Mouse (Mus musculus) right cerebral cortex, postnatal 36 days (tissue): ENCODE measurements at regions not wholly inside any gene's neighbourhood (a gene's known extent, or its start where the extent isn't known, plus 50 kb on each side); places are given as distances from the start of the nearest gene placed in this dataset.
"Not testable (repeated sequence)": the region's sequence is repeated elsewhere in the genome, so short reads cannot be mapped to it uniquely, and the experiment has no call there.

ENCODE experiments used
- DNase-seq, 2 experiments: peaks; one replicate each; pipeline ENCODE4 v3.0.0; 2022; ENCODE audit warnings: low spot score in 2 of 2, mixed read lengths in 1 of 2

DNA sequence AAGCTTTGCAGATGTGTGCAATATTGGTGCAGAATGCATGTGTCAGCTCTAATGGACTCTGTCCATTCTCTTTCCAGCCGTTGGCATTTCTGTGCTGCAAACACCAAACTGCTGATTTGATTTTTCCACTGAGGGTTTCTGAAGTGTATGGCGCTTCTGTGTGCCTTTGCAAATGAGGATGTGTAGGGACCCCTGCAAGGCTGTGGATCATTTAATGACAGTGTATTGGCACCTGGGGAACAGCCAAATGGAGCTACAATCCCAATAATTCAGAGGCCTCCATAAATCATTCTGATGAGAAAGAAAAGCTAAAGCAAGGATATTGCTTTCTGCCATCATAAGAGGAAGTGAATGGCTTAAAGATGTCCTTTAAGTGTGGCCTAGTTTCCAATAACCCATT, 305.9 kb upstream of the Pkdcc start:
- DNase-seq, result no peak

DNA sequence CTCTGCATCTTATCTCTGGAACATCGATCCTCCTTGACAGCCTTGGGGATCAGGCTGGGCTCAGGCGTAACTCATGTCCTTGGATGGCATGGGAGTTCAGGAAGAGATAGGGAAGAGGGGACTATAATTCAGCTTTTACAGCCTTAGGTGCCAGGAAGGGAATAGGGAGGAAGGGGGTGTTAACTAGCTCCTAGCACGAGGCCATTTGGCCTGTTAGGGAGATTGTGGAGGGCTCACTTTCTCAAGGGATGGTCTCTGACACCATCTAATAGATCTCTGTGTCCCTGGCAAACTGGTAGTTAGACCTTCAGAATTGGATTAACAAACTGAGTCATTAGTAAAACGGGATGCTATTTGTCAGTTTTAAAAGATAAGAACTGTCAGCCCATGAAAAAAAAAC, 292.1 kb upstream of the Pkdcc start:
- not testable (repeated sequence) for DNase-seq

DNA sequence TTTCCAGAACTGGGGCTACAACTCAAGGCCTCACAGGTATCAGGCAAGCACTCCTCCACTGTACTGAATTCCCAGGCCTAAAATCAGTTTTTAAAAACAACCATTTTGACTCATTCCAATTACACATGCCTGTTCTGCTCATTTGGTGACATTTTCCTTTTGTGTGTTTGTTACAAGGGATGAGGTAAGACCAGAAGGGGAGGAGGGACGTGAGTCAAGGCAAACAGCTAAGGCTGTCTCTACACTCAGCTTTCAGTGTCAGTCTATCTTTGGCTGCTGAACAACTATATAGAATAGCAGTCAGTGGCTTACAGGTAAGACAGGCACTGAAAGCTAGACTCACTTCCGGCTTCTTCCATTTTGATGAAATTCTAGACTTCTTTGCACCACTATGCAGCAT, 289.3 kb upstream of the Pkdcc start:
- no peak for DNase-seq

DNA sequence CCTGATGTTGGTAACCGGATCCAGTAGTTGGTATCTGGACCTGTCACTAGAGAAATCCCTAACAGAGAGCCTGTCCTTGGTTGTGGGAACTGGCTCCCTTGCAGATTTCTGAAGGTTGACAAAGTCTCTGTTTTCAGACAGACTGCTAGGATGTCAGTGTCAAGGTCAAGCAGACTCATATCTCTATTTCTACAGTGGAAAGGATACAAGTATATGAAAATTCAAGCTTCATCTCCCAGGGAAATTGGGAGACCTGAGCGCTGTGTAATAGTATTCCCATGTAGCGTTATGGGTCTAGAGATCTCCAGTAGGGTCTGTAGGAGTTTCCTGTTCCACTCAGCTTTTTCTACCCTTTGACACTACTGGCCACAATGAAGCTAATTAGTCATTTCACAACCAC, 287.4 kb upstream of the Pkdcc start:
- no peak for DNase-seq

DNA sequence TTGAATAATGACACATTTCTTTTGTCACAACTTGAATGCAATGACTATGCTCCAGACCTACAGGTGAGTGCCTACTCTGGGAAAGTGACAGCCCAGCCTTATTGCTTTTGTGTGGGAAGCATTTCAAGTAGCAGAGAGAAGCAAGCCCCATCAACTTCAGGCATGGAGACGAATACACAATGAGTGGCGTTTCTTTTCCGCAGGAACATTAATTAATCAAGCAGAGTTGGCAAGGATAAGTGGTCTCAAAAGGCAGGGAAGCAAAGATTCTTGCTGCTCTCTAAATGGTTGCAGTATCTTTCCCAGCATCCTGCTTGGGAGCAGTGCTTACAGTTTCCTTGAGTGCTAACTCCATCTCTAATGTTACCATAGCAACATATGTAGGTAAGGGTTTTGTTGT, 285.6 kb upstream of the Pkdcc start:
- no peak for DNase-seq

DNA sequence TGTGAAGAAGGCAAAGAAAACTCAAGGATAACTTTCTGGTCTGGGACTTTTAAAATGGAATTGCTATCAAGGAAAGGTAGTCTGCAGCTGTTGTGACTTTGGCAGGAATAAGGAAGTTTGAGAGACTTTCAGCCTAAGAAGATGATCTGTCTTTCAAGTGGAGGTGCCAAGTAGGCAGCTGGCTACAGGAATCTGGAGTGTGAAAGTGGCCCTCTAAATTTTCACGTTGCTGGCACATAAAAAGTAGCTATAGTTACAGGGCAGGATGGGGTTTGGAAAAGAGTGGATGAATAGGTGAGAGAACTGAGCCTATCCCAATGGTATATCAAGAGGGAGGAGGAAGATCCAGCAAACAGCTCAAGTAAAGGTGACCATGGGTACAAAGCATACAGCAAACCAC, 284.4 kb upstream of the Pkdcc start:
- DNase-seq, result peak in 1 of 2 experiments; percentile 16

DNA sequence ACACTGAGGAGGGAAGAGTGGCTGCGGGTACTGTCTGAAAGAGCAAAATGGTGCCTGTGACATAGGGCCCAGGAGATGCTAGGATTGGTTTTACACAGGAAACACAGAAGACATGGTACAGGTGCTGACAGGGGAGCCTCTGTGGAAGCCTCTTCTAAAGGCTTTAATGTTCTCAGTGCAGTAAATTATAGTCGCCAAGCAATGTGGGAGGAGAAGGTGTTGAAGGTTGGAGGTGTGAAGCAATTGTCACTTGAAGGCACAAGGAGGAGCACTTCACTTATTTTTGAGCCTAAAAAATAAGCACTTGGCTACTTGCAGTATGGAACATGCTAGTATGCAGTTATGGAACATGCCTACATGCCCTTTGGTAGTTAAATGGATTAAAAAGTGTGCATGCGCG, 283.6 kb upstream of the Pkdcc start:
- DNase-seq, result peak in 1 of 2 experiments; percentile 24

DNA sequence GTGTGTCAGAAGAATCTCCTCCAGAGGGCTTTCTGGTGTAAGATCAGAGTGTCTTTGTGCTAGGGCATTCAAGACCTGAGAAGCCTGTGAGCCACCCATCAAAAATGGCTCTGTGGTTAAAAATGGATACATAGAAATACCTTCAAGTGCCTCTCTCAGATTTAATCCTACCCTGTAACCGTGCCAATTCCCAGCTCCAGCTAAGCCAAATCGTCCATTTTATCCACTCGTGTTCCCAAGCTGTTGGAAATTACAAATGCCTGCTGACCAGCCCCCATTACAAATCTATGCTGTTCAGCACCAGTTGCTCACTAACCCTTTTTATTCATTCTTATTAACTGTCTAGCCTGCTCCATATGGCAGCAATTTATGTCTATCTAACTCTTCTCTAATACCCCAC, 278.3 kb upstream of the Pkdcc start:
- DNase-seq, result no peak

DNA sequence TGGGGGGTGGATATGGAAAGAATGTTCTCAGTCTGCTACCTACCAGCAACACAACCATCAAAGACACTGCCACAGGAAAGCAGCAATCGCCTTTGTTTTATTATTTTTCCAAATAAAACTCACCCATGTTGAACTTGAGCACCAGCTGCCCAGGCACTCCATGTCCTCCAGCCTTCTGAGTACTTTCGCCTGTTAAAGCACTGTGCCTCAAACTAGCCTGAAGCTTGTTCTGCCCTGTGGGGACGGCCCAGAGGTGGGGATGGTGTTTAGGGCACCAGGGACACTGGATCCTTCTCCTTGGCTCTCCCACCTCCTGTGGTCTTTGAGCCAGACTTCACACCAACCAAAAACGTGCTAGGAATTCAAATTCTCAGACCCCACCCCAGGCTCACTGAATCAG, 269.0 kb upstream of the Pkdcc start:
- no peak for DNase-seq

DNA sequence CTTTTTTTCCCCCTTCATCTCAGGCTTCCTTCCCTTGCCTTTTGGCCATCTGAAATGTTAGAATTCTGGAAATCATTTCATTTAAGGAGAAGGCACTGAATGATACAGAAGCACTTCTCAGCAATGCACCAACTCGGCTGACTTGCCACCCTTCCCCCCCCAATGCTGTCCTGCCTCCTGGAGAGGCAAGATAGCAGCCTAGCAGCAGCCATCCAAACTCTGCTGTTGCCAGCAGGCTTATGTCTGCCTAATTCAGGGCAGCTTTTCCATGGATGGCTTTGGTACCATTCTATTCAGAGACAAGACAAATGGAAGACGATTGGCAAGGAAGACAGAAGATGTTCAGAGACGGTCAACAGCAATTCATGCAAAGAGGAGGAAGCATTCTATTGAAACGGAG, 265.3 kb upstream of the Pkdcc start:
- DNase-seq, result no peak

DNA sequence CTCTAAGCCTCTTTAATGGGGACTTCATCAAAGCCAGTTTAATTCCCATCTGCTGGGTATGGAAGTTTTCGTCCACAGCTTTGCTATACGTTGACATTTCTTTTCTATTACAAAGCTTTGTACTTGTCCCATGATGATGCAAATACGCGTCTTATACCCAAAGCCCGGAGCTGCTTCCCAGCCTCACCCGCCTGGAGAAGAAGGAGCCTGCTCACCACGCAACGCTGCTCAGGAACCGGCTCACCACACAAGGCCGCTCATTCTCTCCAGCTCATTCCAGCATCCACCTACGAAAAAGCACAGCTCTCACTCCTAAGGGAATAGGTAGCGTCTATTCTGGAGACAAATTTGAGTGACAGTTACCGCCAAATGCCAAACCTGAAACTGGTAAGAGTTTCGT, 264.8 kb upstream of the Pkdcc start:
- no peak for DNase-seq

DNA sequence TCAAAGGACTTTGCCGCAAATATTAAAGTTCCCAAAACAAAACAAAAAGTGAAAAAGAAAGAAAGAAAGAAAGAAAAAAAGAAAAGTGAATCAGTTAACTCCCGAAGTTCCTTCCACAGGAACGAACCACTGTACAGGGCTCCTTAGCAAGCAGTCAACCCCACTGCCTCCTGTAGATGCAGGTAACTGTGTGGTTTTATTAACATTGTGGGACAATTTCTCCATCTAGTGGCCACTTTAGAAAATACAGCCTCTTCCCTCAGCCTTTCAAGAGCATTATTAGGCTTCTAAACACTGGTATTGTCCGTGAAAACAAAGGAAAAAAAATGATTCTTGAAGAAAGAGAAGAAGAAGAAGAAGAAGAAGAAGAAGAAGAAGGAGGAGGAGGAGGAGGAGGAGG, 257.7 kb upstream of the Pkdcc start:
- no peak for DNase-seq

DNA sequence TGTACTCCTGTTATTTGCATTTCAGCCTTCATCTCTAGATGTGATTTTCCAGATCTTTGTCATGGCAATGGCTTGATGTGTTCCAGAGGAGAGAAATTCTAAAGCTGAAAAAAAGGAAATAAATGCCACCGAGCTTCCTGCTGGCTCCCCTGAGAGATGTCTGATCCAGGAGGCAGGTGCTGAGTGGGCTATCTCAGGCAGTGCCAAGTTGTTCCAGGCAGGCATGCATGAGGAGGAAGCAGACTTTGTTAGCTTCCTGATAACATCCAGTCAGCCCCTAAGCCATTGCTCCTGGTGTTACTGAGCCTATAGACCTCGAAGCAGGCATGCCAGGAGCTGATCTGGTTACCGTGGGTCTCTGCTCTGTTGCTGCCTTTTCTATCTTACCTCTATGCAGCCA, 251.7 kb upstream of the Pkdcc start:
- peak; percentile 4 to 6 for DNase-seq

DNA sequence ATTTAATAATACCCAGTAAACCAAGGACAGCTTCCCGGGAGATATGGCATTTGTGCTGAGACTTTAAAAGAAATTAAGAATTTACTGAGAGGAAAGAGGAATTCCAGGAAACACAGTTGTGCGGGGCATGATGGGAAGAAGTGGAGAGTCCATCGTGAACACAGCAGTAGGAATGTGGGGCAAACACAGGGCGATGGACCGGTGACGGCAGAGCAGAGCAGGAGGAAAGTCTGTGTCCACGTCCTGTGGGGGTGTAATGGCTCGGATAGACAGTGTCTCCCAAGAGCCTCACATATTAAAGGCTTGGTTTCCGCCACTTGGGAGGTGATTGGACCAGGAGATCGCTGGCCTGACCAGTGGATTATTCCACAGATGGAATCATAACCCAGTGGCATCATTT, 215.4 kb upstream of the Pkdcc start:
- no peak for DNase-seq

DNA sequence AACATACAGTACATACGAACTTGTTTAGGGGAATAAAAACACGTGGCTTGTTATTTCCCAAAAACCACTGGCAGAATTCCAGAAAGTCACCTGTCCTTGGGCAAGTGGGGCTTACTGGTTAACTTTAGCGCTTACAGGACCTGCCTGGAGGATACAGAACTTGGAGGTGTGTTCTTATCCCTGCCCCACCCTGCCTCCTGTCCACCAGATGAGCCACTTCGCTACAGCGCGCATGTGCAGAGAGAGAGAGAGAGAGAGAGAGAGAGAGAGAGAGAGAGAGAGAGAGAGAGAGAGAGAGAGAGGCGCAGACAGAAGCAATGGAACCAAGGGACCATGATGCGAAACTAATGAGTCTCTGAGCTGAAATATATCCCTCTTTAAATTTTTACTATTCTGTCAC, 214.7 kb upstream of the Pkdcc start:
- no peak for DNase-seq

DNA sequence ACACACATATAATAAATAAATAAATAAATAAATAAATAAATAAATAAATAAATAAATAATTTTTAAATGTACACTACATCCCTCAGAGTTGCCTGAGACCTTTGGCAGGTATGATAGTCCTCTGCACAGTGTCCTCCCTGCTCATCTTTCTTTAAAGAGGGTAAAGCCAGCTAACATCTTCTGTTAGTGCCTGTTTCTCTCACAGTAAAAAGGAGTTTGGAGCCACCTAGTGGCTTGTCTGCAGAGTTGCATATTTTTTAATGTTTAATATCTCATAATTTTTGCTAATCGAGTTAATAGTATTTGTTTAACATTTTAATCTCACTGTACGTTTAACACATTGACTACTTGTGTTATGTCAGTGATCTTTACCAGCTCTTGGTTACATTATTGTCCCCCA, 213.5 kb upstream of the Pkdcc start:
- DNase-seq, result no peak

DNA sequence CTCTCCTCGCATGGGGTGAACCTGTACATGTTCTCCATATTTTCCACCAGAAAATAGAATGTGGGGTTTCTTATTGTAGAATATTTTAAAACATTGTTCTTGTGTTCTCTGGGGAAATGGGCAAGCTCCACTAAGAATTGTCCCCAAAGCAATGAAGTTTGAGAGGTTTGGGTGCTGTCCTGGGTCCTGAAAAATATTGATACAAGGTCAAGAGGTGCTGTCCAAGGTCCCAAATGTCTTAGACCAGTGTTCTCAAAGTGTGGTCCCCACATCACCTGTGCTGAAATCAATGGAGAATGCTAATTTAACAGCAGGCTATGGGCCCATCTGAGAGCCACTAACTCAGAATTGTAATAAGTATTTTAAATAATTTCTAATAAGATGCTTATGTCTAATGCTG, 204.2 kb upstream of the Pkdcc start:
- DNase-seq, result no peak

DNA sequence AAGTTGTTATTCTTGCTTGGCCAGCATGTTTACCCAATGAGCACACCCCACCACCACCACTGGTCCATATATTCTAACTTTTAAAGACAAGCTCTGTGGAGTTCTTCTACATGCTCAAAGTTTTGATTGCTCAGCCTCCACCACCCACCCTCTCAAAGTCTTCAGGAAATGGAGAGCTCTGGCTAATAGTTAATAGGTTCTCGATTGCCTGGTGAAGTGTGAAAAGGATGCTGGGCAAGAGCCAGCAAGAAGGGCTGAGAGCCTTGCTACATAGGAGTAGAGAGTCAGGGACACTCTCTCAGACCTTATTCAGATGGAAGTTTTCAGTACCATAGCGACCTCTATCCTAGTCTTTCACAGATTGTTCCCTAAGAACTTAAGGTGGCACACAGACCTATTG, 199.4 kb upstream of the Pkdcc start:
- DNase-seq, result no peak

DNA sequence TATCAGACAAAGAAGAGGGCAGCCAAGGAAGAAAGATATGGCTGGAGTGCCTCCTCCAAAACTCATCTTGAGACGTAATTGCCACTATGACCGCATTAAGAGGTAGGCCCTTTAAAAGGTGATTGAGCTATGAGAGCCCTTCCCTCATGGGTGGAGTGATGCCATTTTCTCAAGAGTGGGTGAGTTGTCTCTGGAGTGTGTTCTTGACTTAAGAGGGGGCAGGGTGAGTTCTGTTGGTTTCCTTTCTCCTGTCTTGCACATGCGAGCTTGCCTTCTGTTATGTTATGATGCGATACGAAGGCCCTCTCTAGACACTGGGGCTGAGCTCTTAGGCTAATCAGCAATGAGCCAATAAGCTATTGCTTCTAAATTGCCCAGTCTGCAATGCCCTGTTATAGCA, 198.2 kb upstream of the Pkdcc start:
- DNase-seq, result no peak

DNA sequence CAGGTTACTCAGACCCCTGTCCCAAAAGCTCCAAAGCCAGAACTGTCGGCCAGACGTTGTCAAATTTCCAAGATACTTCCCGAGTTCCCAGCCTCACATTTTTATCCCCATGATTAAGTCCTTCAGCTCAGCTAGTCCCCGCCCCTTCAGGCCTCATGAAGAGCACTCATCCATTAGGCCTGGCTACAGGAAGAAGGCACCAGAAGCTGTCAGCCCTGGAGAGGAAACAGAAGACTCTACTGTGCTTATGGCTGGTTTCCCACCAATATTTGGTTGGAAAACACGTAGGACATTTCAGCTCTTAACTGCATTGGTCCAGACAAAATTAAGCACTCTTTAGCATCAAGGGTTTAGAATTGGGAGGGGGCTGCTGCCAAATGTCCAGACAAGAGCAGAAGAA, 195.8 kb upstream of the Pkdcc start:
- DNase-seq, result no peak

DNA sequence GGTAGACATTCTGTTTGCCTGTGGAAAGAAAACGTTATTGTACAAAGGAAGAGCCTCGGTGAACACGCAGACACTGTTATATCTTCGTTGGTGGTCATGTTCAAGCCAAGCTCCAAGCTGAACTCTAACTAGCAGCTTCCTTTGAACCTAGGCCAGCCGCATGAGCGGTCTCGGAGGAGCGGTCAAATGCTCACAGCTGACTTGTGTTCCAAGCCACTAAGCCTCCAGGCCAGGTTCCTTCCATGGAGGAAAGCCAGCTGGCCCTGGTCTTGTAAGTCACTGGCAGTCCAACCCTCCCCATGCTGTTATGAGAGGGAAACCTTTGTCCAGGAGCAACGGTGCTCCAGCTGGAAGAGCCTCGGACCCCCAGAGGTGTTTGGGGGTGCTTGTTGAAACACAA, 194.5 kb upstream of the Pkdcc start:
- no peak for DNase-seq

DNA sequence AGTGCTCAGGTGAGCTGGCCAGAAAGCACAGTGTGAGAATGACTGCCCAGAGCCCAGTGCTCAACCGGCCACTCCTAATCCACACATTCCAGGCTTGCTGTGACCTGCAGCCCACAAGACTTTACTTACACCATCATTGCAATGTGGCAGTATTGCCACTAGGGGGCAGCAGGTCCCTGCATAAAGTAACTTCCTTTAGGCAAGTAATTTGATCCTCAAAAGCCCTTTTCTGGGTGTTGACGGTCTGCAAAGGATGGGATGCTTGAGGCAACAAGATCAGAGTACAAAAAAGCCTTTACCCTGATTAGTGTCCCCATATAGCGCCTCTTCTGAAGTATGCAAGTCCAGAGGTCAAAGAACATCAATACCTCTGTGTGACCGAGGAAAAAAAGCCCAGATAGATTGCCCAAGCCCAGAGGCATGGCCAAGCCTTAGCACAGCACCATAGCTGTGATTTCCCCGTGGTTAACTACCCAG, 189.7 kb upstream of the Pkdcc start:
- peak; percentile 64 to 73 for DNase-seq

DNA sequence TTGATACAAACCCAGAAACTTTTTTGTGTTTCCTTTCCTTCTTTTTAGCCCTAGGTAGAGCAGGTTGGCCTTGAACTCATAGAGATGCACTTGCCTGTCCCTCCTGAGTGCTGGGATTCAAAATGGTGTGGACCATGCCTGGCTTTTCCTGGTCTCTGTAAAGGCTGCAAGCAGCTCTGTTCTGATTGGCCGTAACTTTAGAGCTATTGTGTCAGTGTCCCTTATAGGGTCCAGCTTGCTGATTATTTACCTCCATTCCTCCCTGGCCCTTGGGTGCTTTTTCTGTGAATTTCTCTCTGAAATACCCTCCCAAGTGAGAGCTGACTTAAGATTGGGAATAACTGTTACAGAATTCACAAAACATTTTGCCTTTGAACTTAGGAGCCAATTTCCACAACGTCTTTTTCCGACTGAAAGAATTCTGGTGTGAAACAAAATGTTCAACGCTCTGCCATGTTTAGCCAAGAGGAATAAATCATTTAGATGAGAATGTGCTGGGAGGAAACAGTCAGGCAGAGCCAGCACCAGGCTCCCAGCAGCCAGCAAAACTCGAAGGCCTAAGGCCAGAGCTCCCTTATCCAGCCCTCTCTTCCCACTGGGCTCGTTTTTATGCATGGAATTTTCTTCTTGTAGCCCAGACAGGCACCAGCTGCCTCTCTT, 180.0 kb upstream of the Pkdcc start:
- DNase-seq, result no peak

DNA sequence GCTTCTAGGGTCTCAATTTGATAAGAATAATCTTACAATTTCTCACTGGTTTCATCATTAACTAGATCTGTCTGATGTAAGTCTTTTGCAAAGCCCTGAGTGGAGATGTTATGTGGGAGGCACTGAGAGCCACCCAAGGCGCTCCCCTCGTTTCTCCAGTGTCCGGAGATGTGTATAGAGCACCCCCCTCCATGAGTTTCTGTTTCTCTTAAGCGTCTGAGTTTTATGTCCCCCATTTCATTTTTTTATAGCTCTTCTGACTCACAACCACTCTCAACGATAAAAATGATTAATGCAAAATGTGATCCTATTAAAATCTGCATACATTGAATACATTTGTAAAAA, 179.5 kb upstream of the Pkdcc start:
- DNase-seq, result no peak

DNA sequence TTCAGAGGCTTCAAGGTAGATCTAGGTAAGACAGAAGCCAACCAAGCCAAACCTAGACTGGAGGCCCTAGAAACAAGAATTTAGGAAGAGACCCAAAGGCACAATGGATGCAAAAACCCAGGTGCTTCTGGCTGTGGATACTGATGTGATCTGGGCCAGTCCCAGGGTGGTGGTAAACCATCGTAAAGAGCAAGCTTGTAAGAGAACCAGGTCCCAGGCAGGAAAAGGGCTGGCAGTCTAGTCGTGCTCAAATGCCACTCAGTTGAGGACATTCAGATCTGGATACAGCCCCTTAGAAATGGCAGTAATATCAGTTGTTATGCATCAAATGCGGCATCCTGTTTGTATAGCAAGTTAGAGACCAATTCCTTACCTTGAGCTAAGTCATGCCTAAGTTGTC, 175.5 kb upstream of the Pkdcc start:
- DNase-seq, result no peak
